Mouse (Mus musculus): ENCODE measurements around the gene Ap1g2. TPM values are rescaled to one million over a fixed set of nuclear protein-coding genes. Genes with fewer than 3 reads are reported as not detected.
A peak's percentile ranks its signal among the peaks of the same experiment; 100 is the strongest.

Gene Ap1g2
- polyA plus RNA-seq (2012; ENCODE audit: insufficient read depth, insufficient read length, missing spikeins), result 16.9 and 20.8 TPM in 2 replicates

DNA sequence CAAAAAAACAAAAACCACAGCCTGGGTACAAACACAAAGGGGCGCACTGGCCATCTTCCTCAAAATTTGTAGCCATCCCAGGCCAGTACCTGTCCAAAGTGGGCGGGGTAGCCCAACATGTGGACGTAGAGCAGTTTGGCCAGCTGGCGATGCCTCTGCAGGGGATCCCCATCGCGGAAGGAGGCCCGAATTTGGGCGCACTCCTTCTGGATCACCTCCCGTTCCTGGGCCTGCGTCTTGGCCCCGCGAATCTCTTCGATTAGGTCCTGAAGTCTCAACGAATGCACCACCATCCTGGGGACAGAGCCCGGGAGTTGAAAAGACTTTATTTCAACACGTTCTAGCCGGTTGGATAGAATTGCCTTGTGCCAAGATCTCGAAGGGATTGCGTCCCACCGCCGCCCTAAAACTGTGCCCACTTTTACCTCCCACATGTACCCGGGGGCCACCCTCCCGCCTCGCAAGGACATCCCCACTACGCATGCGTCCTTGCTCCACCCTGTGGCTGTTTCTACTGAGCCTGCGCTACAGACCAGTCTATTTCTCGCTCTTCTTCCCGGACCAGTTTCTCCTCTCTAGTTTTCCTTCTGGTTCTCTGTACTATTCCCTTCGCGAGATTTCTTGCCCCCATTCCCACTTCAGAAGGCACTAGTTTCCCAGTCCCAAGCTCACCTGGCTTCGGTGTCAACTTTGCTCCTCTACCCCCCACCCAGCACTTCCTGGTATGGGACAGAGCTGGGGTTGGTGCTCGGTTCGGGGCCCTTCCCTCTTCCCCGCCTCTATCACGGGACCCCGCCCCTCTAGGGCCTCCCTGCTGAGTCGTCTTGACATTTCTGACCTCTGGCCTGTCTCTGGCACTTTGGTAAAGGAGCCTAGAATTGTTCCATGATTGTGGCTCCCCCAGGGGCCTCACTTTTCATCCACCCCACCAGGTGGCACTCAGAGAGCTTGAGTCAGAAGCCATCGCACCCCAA is at the start of gene Ap1g2:
Gene Ap1g2, minus strand, starts transcription at position 758 of the 974 bp plus-strand sequence.
- Histone ChIP-seq H3K27ac (replicated peaks; ENCODE audit: low read depth, low read length) (peak within 1 kb of the TSS; percentile 93), H3K4me3 (ENCODE audit: insufficient read depth, low read depth, low read length) (peak within 1 kb of the TSS; percentile 92), H3K4me1 (ENCODE audit: control insufficient read depth, insufficient read depth, insufficient read length, low read length) (peaks cover 4% of the 10 kb centered on the region; the same call in 1 of the 2 replicates)

DNA sequence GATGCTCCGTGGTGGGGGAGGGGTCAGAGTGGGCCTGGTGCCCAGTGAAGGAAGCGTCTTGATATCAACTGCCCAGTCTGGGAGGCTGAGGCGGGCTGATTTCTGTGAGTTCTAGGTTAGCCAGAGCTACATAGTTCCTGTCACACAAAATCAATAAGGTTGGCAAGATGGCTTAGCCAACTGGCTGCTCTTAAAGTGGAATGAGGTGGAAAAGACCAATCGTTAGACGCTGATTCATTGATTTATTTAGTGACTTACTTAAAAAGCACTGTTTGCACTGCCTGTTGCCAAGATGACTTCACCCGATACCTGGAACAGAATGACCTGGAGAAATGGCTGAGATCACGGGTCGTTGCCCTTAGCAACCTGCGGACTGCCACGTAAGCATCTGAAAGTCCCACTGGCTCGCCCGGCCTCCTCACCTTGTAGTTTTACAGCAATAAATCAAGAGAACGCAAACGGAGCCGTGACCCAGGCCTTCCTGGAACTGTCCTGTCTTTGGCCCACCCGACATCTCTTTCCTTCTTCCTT is 46.6 kb upstream of the Ap1g2 start:
- no peak overlapping the region for H3K27ac ChIP-seq (replicated peaks; ENCODE audit: low read depth, low read length)
- H3K4me3 ChIP-seq (ENCODE audit: insufficient read depth, low read depth, low read length), result no peak overlapping the region
- no peaks in the 10 kb centered on the region for H3K4me1 ChIP-seq (ENCODE audit: control insufficient read depth, insufficient read depth, insufficient read length, low read length)

- no peak overlapping the region for H3K27ac ChIP-seq (replicated peaks; ENCODE audit: low read depth, low read length)
- no peaks in the 10 kb centered on the region for H3K4me1 ChIP-seq (ENCODE audit: control insufficient read depth, insufficient read depth, insufficient read length, low read length)
- H3K4me3 ChIP-seq (ENCODE audit: insufficient read depth, low read depth, low read length), result no peak overlapping the region
Measured at GRCm38 (mm10) chr14:55152174-55152573, 45.8 kb upstream of the Ap1g2 start.

DNA sequence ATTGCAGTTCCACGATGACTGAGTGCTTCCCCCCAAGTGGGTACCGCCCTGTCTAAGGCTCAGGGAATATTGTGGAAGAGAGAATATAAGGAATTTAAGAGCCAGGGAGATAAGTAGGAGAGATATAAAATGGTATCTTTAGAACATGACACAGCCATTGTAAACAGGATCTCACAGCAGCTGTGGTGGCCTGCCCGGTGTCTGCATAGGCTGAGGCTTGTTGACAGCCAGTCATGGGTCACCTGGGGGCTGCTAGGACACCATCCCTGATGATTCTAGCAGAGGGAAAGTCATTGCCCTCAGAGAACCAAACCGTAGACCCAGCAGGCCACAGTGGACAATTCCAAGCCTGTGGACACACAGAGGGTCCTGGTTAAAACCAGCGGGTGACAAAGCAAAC is 44.6 kb upstream of the Ap1g2 start:
- Histone ChIP-seq H3K4me3 (ENCODE audit: insufficient read depth, low read depth, low read length) (no peak overlapping the region), H3K27ac (replicated peaks; ENCODE audit: low read depth, low read length) (no peak overlapping the region), H3K4me1 (ENCODE audit: control insufficient read depth, insufficient read depth, insufficient read length, low read length) (no peaks in the 10 kb centered on the region)

DNA sequence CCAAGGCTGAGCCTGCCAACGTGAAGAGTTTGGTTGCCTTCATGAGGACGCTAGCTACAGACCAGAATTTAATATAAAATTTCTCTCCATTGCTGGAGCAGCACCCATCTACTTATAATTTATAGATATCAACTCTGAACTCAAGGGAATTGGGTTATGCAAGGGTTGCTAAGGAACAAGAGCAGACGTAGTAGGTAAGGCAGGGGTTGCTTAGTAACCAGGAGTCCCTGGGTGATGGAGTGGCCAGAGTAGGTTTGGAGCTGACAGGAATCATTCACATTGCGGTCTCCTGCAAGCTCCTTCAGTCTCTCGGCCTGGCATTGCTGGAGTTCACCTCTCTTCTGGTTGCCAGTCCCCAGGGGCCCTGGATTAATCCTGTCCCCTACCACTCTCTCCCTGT is 42.6 kb upstream of the Ap1g2 start:
- Histone ChIP-seq H3K4me3 (ENCODE audit: insufficient read depth, low read depth, low read length) (no peak overlapping the region), H3K27ac (replicated peaks; ENCODE audit: low read depth, low read length) (no peak overlapping the region), H3K4me1 (ENCODE audit: control insufficient read depth, insufficient read depth, insufficient read length, low read length) (no peaks in the 10 kb centered on the region)

DNA sequence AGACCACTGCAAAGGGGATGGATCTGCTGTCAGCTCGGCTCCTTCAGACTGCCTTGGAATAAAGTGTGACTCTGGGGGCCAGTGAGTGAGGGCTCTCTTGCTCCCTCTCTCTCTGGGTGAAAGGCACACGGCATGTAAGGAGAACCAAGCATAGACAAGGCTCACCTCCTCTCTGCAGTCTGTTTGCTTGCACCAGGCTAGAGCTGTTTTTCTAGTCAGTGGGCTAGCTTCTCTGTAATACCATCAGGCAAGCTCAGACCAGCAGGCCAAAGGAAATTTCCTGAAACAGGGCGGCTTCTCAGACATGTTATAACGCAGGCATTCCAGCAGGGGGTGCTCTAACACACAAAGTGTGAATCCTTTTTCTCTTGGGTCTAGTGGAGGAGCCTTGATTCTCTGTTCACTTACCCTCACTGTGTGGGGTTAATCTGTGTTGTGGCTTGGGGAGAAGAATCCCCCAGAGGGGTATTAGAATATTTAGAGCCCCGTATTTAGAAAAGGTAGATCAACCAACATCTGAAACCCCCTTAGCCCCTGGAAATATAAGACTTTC is 42.0 kb upstream of the Ap1g2 start:
- Histone ChIP-seq H3K4me1 (ENCODE audit: control insufficient read depth, insufficient read depth, insufficient read length, low read length) (no peaks in the 10 kb centered on the region), H3K27ac (replicated peaks; ENCODE audit: low read depth, low read length) (no peak overlapping the region)

GRCm38 (mm10) chr14:55146829-55147401 is 40.5 kb upstream of the Ap1g2 start:
- Histone ChIP-seq H3K4me3 (ENCODE audit: insufficient read depth, low read depth, low read length) (no peak overlapping the region), H3K4me1 (ENCODE audit: control insufficient read depth, insufficient read depth, insufficient read length, low read length) (no peaks in the 10 kb centered on the region), H3K27ac (replicated peaks; ENCODE audit: low read depth, low read length) (peak overlapping the region; percentile 60)

More for the DNA sequence above, 42.0 kb upstream of the Ap1g2 start:
- no peak overlapping the region for H3K4me3 ChIP-seq (ENCODE audit: insufficient read depth, low read depth, low read length)

GRCm38 (mm10) chr14:55146324-55146723 is 39.9 kb upstream of the Ap1g2 start:
- Histone ChIP-seq H3K4me1 (ENCODE audit: control insufficient read depth, insufficient read depth, insufficient read length, low read length) (no peaks in the 10 kb centered on the region), H3K27ac (replicated peaks; ENCODE audit: low read depth, low read length) (peak overlapping the region; percentile 46), H3K4me3 (ENCODE audit: insufficient read depth, low read depth, low read length) (no peak overlapping the region)

- Histone ChIP-seq H3K4me3 (ENCODE audit: insufficient read depth, low read depth, low read length) (no peak overlapping the region), H3K4me1 (ENCODE audit: control insufficient read depth, insufficient read depth, insufficient read length, low read length) (no peaks in the 10 kb centered on the region), H3K27ac (replicated peaks; ENCODE audit: low read depth, low read length) (no peak overlapping the region)
Measured at GRCm38 (mm10) chr14:55139313-55139712, 32.9 kb upstream of the Ap1g2 start.

DNA sequence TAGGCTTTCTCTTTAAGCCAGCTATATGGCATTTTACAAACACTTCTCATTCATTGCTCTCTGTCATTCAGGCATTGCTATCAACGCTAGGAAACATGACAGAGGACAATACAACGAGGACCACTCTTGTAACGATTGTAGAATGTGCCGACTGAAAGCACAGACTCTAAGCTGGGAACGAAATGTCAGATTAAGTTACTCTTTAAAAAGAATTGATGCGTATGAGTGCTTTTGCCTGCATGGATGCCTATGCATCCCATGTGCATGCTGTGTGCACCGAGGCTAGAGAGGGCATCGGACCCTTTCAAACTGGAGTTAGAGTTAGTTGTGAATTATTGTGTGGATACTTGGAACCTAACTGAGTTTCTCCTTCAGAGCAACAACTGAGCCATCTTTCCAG is 29.3 kb upstream of the Ap1g2 start:
- no peak overlapping the region for H3K27ac ChIP-seq (replicated peaks; ENCODE audit: low read depth, low read length)

DNA sequence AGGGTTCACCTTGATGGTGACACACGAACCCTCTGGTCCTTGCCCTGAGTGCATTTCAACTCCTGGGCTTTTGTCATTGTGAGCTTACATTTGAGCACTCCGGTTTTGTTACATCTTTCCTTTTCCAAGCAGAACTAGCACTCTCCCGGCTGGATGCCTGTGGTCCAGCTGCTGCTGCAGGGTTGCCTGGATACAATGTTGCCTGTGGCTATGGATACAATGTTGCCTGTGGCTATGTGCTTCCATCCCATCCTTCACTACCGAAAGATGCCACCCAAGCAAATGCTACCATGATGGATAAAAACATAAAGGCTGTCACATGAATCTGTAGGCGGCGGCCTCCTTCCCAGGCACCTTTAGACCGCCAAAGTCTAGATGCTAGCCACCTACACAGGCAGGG is 20.1 kb upstream of the Ap1g2 start:
- no peak overlapping the region for H3K27ac ChIP-seq (replicated peaks; ENCODE audit: low read depth, low read length)
- no peak overlapping the region for H3K4me3 ChIP-seq (ENCODE audit: insufficient read depth, low read depth, low read length)
- no peaks in the 10 kb centered on the region for H3K4me1 ChIP-seq (ENCODE audit: control insufficient read depth, insufficient read depth, insufficient read length, low read length)

More for the DNA sequence above, 29.3 kb upstream of the Ap1g2 start:
- Histone ChIP-seq H3K4me1 (ENCODE audit: control insufficient read depth, insufficient read depth, insufficient read length, low read length) (no peaks in the 10 kb centered on the region), H3K4me3 (ENCODE audit: insufficient read depth, low read depth, low read length) (no peak overlapping the region)

DNA sequence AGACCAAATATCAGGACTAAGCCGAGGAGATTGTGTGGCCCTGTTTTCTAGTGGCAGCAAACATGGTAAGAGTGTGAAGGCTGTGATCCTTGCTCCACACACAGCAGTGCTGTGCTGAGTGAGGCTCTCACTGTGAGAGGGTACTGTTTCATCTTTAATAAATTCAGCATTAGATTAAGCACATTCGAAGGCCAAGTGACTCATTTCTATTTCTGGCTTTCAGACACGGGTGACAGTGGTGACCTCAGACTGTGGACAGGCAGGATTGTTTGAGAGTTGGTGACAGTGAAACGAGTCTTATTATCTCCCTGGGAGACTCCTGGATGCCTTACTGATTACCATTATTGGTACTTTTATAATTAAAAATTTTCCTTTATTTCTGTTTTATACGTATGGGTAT is 19.3 kb upstream of the Ap1g2 start:
- no peak overlapping the region for H3K4me3 ChIP-seq (ENCODE audit: insufficient read depth, low read depth, low read length)
- no peak overlapping the region for H3K27ac ChIP-seq (replicated peaks; ENCODE audit: low read depth, low read length)
- no peaks in the 10 kb centered on the region for H3K4me1 ChIP-seq (ENCODE audit: control insufficient read depth, insufficient read depth, insufficient read length, low read length)

- Histone ChIP-seq H3K4me3 (ENCODE audit: insufficient read depth, low read depth, low read length) (no peak overlapping the region), H3K4me1 (ENCODE audit: control insufficient read depth, insufficient read depth, insufficient read length, low read length) (no peaks in the 10 kb centered on the region), H3K27ac (replicated peaks; ENCODE audit: low read depth, low read length) (no peak overlapping the region)
Measured at GRCm38 (mm10) chr14:55122359-55122758, 16.0 kb upstream of the Ap1g2 start.

DNA sequence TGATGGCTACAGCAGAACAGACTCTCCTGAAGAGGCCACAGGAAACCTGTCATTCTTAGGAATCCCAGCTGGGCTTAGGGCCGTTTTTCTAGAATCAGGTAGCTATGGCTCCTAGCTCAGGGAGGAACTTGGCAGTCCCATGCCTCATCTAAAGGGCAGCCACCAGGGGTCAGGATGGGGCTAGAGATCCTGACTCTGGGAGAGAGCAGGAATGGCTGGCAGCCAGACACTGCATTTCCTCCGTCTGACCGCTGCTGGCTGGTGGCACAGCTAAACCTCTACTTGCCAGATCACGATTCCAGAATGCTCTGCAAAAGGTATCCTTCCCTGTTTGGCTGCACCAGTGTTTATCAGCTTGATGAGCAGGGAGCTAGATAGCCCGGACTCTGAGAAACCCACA is 15.6 kb upstream of the Ap1g2 start:
- no peak overlapping the region for H3K27ac ChIP-seq (replicated peaks; ENCODE audit: low read depth, low read length)
- H3K4me1 ChIP-seq (ENCODE audit: control insufficient read depth, insufficient read depth, insufficient read length, low read length), result no peaks in the 10 kb centered on the region
- H3K4me3 ChIP-seq (ENCODE audit: insufficient read depth, low read depth, low read length), result no peak overlapping the region

GRCm38 (mm10) chr14:55119421-55120134 is 13.2 kb upstream of the Ap1g2 start:
- no peak overlapping the region for H3K4me3 ChIP-seq (ENCODE audit: insufficient read depth, low read depth, low read length)
- 0 out of 2 replicates have a peak, but pooled peaks cover 2% of the 10 kb centered on the region for H3K4me1 ChIP-seq (ENCODE audit: control insufficient read depth, insufficient read depth, insufficient read length, low read length)
- no peak overlapping the region for H3K27ac ChIP-seq (replicated peaks; ENCODE audit: low read depth, low read length)
